Mouse (Mus musculus): ENCODE results near the gene Olfr1138. TPM values are rescaled to one million over a fixed set of nuclear protein-coding genes. Genes with fewer than 3 reads are reported as not detected.

Gene Olfr1138
- polyA plus RNA-seq (2015; fragmentation: Nextera tagmentation; extraction: Ambion mirVana) = not detected in 2 replicates

GRCm38 (mm10) chr2:87739878-87740277, at the start of gene Olfr1138:
Gene Olfr1138, minus strand, starts transcription at chr2:87739978.
- Histone ChIP-seq H3K27me3 (replicated peaks; ENCODE audit: control insufficient read depth, insufficient read depth, low read length) (no peaks in the 10 kb centered on the region), H3K4me3 (ENCODE audit: low read depth, low read length) (no peak within 1 kb of the TSS), H3K27ac (ENCODE audit: low read depth, low read length) (no peak within 1 kb of the TSS), H3K4me1 (replicated peaks; ENCODE audit: control insufficient read depth, insufficient read depth, low read length) (no peaks in the 10 kb centered on the region), H3K9me3 (ENCODE audit: control insufficient read depth) (no peaks in the 10 kb centered on the region), H3K9ac (ENCODE audit: low read depth, low read length) (no peak within 1 kb of the TSS), H3K4me2 (replicated peaks; ENCODE audit: low read depth) (no peak within 1 kb of the TSS), H3K36me3 (ENCODE audit: control insufficient read depth, insufficient read depth) (no peaks in the 10 kb centered on the region)
- WGBS = 80% methylated on average over 1 of the region's 1 CpGs
- no peak for TF ChIP-seq CTCF (IDR thresholded peaks at IDR 0.05; ENCODE audit: low read depth)
- ATAC-seq = no peak

- Histone ChIP-seq H3K4me1 (replicated peaks; ENCODE audit: control insufficient read depth, insufficient read depth, low read length) (no peaks in the 10 kb centered on the region), H3K36me3 (ENCODE audit: control insufficient read depth, insufficient read depth) (no peaks in the 10 kb centered on the region), H3K9ac (ENCODE audit: low read depth, low read length) (no peak within 1 kb of the TSS), H3K27ac (ENCODE audit: low read depth, low read length) (no peak within 1 kb of the TSS), H3K9me3 (ENCODE audit: control insufficient read depth) (no peaks in the 10 kb centered on the region), H3K27me3 (replicated peaks; ENCODE audit: control insufficient read depth, insufficient read depth, low read length) (no peaks in the 10 kb centered on the region), H3K4me3 (ENCODE audit: low read depth, low read length) (no peak within 1 kb of the TSS), H3K4me2 (replicated peaks; ENCODE audit: low read depth) (no peak within 1 kb of the TSS)
- no peak for ATAC-seq
- TF ChIP-seq CTCF (IDR thresholded peaks at IDR 0.05; ENCODE audit: low read depth) = no peak
- WGBS = 72% methylated on average over 4 of the region's 4 CpGs
Measured at GRCm38 (mm10) chr2:87779183-87779582, 39.4 kb upstream of the Olfr1138 start, which contains the start of gene Olfr152. Gene Olfr152, plus strand, starts transcription at chr2:87779483.

DNA sequence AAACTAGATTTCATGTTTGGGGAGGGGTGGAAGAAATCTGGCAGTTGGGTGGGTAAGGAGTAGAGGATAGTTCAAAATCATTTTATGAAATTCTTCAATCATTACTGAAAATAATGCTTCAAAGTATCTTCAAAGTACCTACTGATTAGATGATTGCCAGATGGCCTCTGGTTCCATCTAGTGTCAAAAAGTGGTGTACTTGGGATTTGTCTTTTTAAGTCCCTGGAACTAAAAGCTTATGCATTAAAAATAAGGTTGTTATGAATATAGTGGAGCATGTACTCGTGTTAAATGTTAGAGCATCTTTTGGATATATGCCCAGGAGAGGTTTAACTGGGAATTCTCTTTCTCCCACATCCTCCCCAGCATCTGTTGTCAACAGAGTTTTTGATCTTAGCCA, 36.4 kb upstream of the Olfr1138 start:
- H3K36me3 ChIP-seq (ENCODE audit: control insufficient read depth, insufficient read depth) = no peaks in the 10 kb centered on the region
- no peak for ATAC-seq
- H3K27me3 ChIP-seq (replicated peaks; ENCODE audit: control insufficient read depth, insufficient read depth, low read length) = no peaks in the 10 kb centered on the region
- no peak overlapping the region for H3K9ac ChIP-seq (ENCODE audit: low read depth, low read length)
- H3K4me1 ChIP-seq (replicated peaks; ENCODE audit: control insufficient read depth, insufficient read depth, low read length) = no peaks in the 10 kb centered on the region
- no peak overlapping the region for H3K27ac ChIP-seq (ENCODE audit: low read depth, low read length)
- WGBS = 33% methylated on average over 1 of the region's 1 CpGs
- TF ChIP-seq CTCF (IDR thresholded peaks at IDR 0.05; ENCODE audit: low read depth) = no peak
- H3K4me2 ChIP-seq (replicated peaks; ENCODE audit: low read depth) = no peak overlapping the region
- no peaks in the 10 kb centered on the region for H3K9me3 ChIP-seq (ENCODE audit: control insufficient read depth)
- no peak overlapping the region for H3K4me3 ChIP-seq (ENCODE audit: low read depth, low read length)

DNA sequence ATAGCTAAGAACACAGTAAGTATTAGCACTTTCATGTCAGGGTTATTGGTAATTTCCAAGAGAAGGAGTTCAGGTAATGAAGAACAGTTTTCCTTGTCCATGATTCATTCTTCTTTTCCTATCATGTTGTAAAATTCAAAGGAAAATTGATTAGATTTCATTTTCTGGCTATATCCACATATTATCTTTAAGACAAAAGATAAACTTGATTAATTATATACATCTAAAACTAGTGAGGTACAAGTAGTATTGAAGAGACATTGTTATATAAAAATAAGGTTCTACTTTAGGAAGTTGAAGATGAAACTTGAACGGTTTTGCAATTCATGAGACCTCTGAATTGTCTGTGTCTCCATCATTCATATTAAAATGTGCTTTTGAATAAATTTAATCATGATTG, 14.1 kb upstream of the Olfr1138 start, which contains the start of gene Olfr1141:
Gene Olfr1141, minus strand, starts transcription at position 101 of the 400 bp plus-strand sequence.
- Histone ChIP-seq H3K27me3 (replicated peaks; ENCODE audit: control insufficient read depth, insufficient read depth, low read length) (no peaks in the 10 kb centered on the region), H3K27ac (ENCODE audit: low read depth, low read length) (no peak within 1 kb of the TSS), H3K9ac (ENCODE audit: low read depth, low read length) (no peak within 1 kb of the TSS), H3K36me3 (ENCODE audit: control insufficient read depth, insufficient read depth) (no peaks in the 10 kb centered on the region), H3K4me1 (replicated peaks; ENCODE audit: control insufficient read depth, insufficient read depth, low read length) (no peaks in the 10 kb centered on the region), H3K4me3 (ENCODE audit: low read depth, low read length) (no peak within 1 kb of the TSS), H3K9me3 (ENCODE audit: control insufficient read depth) (no peaks in the 10 kb centered on the region), H3K4me2 (replicated peaks; ENCODE audit: low read depth) (no peak within 1 kb of the TSS)
- no peak for TF ChIP-seq CTCF (IDR thresholded peaks at IDR 0.05; ENCODE audit: low read depth)
- ATAC-seq = no peak
- 94% methylated on average over 1 of the region's 1 CpGs for WGBS

- Histone ChIP-seq H3K4me2 (replicated peaks; ENCODE audit: low read depth) (no peak within 1 kb of the TSS), H3K9me3 (ENCODE audit: control insufficient read depth) (no peaks in the 10 kb centered on the region), H3K4me3 (ENCODE audit: low read depth, low read length) (no peak within 1 kb of the TSS), H3K9ac (ENCODE audit: low read depth, low read length) (no peak within 1 kb of the TSS), H3K36me3 (ENCODE audit: control insufficient read depth, insufficient read depth) (no peaks in the 10 kb centered on the region), H3K4me1 (replicated peaks; ENCODE audit: control insufficient read depth, insufficient read depth, low read length) (no peaks in the 10 kb centered on the region), H3K27ac (ENCODE audit: low read depth, low read length) (no peak within 1 kb of the TSS), H3K27me3 (replicated peaks; ENCODE audit: control insufficient read depth, insufficient read depth, low read length) (no peaks in the 10 kb centered on the region)
- TF ChIP-seq CTCF (IDR thresholded peaks at IDR 0.05; ENCODE audit: low read depth) = no peak
- WGBS = 75% methylated on average over 3 of the region's 3 CpGs
- ATAC-seq = no peak
Measured at GRCm38 (mm10) chr2:87743452-87743851, 3.7 kb upstream of the Olfr1138 start, which contains the start of gene Olfr1140. Gene Olfr1140, plus strand, starts transcription at chr2:87743752.

GRCm38 (mm10) chr2:87713079-87713478, 26.7 kb downstream of the Olfr1138 start, which contains the start of gene Olfr1137:
Gene Olfr1137, minus strand, starts transcription at chr2:87713179.
- no peaks in the 10 kb centered on the region for H3K27me3 ChIP-seq (replicated peaks; ENCODE audit: control insufficient read depth, insufficient read depth, low read length)
- no peak for ATAC-seq
- no peak for TF ChIP-seq CTCF (IDR thresholded peaks at IDR 0.05; ENCODE audit: low read depth)
- H3K4me2 ChIP-seq (replicated peaks; ENCODE audit: low read depth) = no peak within 1 kb of the TSS
- H3K9ac ChIP-seq (ENCODE audit: low read depth, low read length) = no peak within 1 kb of the TSS
- H3K36me3 ChIP-seq (ENCODE audit: control insufficient read depth, insufficient read depth) = no peaks in the 10 kb centered on the region
- H3K4me3 ChIP-seq (ENCODE audit: low read depth, low read length) = no peak within 1 kb of the TSS
- H3K4me1 ChIP-seq (replicated peaks; ENCODE audit: control insufficient read depth, insufficient read depth, low read length) = no peaks in the 10 kb centered on the region
- no peak within 1 kb of the TSS for H3K27ac ChIP-seq (ENCODE audit: low read depth, low read length)
- H3K9me3 ChIP-seq (ENCODE audit: control insufficient read depth) = no peaks in the 10 kb centered on the region

DNA sequence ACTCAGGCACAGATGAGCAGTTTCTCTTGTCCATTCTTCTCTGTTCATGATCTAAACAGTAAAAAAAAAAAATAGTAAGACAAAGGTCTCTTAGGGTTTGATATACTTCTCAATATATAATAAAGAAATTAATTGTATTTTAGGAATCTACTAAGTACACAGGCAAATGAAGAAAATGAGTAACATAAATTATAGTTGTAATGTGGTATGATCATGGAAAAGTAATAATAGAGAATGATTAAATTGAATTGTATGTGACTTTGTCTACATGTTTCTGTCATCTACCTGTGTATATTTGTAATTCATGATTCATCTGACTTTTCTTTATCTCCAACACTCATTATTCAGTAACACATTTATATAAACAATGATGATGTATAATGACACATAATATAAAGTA, 45.9 kb downstream of the Olfr1138 start, which contains the start of gene Olfr1136:
Gene Olfr1136, minus strand, starts transcription at position 101 of the 400 bp plus-strand sequence.
- no peak for TF ChIP-seq CTCF (IDR thresholded peaks at IDR 0.05; ENCODE audit: low read depth)
- Histone ChIP-seq H3K27ac (ENCODE audit: low read depth, low read length) (no peak within 1 kb of the TSS), H3K4me3 (ENCODE audit: low read depth, low read length) (no peak within 1 kb of the TSS), H3K36me3 (ENCODE audit: control insufficient read depth, insufficient read depth) (no peaks in the 10 kb centered on the region), H3K4me2 (replicated peaks; ENCODE audit: low read depth) (no peak within 1 kb of the TSS), H3K9me3 (ENCODE audit: control insufficient read depth) (no peaks in the 10 kb centered on the region), H3K4me1 (replicated peaks; ENCODE audit: control insufficient read depth, insufficient read depth, low read length) (no peaks in the 10 kb centered on the region), H3K9ac (ENCODE audit: low read depth, low read length) (no peak within 1 kb of the TSS), H3K27me3 (replicated peaks; ENCODE audit: control insufficient read depth, insufficient read depth, low read length) (no peaks in the 10 kb centered on the region)
- no peak for ATAC-seq

Other genes starting within 250 kb of the Olfr1138 start
- not detected in 2 replicates for gene Pramel7, start 242.9 kb downstream of the Olfr1138 start, polyA plus RNA-seq (2015; fragmentation: Nextera tagmentation; extraction: Ambion mirVana)
- not detected in 2 replicates for gene Pramel6, start 233.4 kb downstream of the Olfr1138 start, polyA plus RNA-seq (2015; fragmentation: Nextera tagmentation; extraction: Ambion mirVana)
- gene Olfr153, start 208.2 kb downstream of the Olfr1138 start, polyA plus RNA-seq (2015; fragmentation: Nextera tagmentation; extraction: Ambion mirVana) = not detected in 2 replicates
- not detected in 2 replicates for gene Olfr1128, start 194.4 kb downstream of the Olfr1138 start, polyA plus RNA-seq (2015; fragmentation: Nextera tagmentation; extraction: Ambion mirVana)
- gene Olfr1129, start 166.1 kb downstream of the Olfr1138 start, polyA plus RNA-seq (2015; fragmentation: Nextera tagmentation; extraction: Ambion mirVana) = not detected in 2 replicates
- gene Olfr1130, start 133.8 kb downstream of the Olfr1138 start, polyA plus RNA-seq (2015; fragmentation: Nextera tagmentation; extraction: Ambion mirVana) = not detected in 2 replicates
- not detected in 2 replicates for gene Olfr1131, start 112.9 kb downstream of the Olfr1138 start, polyA plus RNA-seq (2015; fragmentation: Nextera tagmentation; extraction: Ambion mirVana)
- gene Olfr1132, start 102.4 kb downstream of the Olfr1138 start, polyA plus RNA-seq (2015; fragmentation: Nextera tagmentation; extraction: Ambion mirVana) = not detected in 2 replicates
- not detected in 2 replicates for gene Olfr1133, start 92.6 kb downstream of the Olfr1138 start, polyA plus RNA-seq (2015; fragmentation: Nextera tagmentation; extraction: Ambion mirVana)
- gene Olfr1134, start 81.5 kb downstream of the Olfr1138 start, polyA plus RNA-seq (2015; fragmentation: Nextera tagmentation; extraction: Ambion mirVana) = not detected in 2 replicates
- gene Olfr1135, start 66.3 kb downstream of the Olfr1138 start, polyA plus RNA-seq (2015; fragmentation: Nextera tagmentation; extraction: Ambion mirVana) = not detected in 2 replicates
- gene Olfr1136, start 46.0 kb downstream of the Olfr1138 start, polyA plus RNA-seq (2015; fragmentation: Nextera tagmentation; extraction: Ambion mirVana) = not detected in 2 replicates
- gene Olfr1137, start 26.8 kb downstream of the Olfr1138 start, polyA plus RNA-seq (2015; fragmentation: Nextera tagmentation; extraction: Ambion mirVana) = not detected in 2 replicates
- gene Olfr1140, start 3.8 kb upstream of the Olfr1138 start, polyA plus RNA-seq (2015; fragmentation: Nextera tagmentation; extraction: Ambion mirVana) = not detected in 2 replicates
- gene Olfr1141, start 14.0 kb upstream of the Olfr1138 start, polyA plus RNA-seq (2015; fragmentation: Nextera tagmentation; extraction: Ambion mirVana) = not detected in 2 replicates
- not detected in 2 replicates for gene Olfr152, start 39.5 kb upstream of the Olfr1138 start, polyA plus RNA-seq (2015; fragmentation: Nextera tagmentation; extraction: Ambion mirVana)
- gene Olfr1143, start 60.6 kb upstream of the Olfr1138 start, polyA plus RNA-seq (2015; fragmentation: Nextera tagmentation; extraction: Ambion mirVana) = not detected in 2 replicates
- gene Olfr1145, start 69.8 kb upstream of the Olfr1138 start, polyA plus RNA-seq (2015; fragmentation: Nextera tagmentation; extraction: Ambion mirVana) = not detected in 2 replicates
- gene Olfr1148, start 90.6 kb upstream of the Olfr1138 start, polyA plus RNA-seq (2015; fragmentation: Nextera tagmentation; extraction: Ambion mirVana) = not detected in 2 replicates
- not detected in 2 replicates for gene Olfr1150-ps1, start 104.0 kb upstream of the Olfr1138 start, polyA plus RNA-seq (2015; fragmentation: Nextera tagmentation; extraction: Ambion mirVana)
- not detected in 2 replicates for gene Olfr1151, start 115.9 kb upstream of the Olfr1138 start, polyA plus RNA-seq (2015; fragmentation: Nextera tagmentation; extraction: Ambion mirVana)
- gene Olfr1152, start 126.5 kb upstream of the Olfr1138 start, polyA plus RNA-seq (2015; fragmentation: Nextera tagmentation; extraction: Ambion mirVana) = not detected in 2 replicates
- not detected in 2 replicates for gene Olfr1153, start 155.0 kb upstream of the Olfr1138 start, polyA plus RNA-seq (2015; fragmentation: Nextera tagmentation; extraction: Ambion mirVana)
- not detected in 2 replicates for gene Olfr1154, start 165.2 kb upstream of the Olfr1138 start, polyA plus RNA-seq (2015; fragmentation: Nextera tagmentation; extraction: Ambion mirVana)
- gene Olfr1155, start 205.2 kb upstream of the Olfr1138 start, polyA plus RNA-seq (2015; fragmentation: Nextera tagmentation; extraction: Ambion mirVana) = not detected in 2 replicates
- gene Olfr1156, start 213.1 kb upstream of the Olfr1138 start, polyA plus RNA-seq (2015; fragmentation: Nextera tagmentation; extraction: Ambion mirVana) = not detected in 2 replicates
- gene Olfr1157, start 228.3 kb upstream of the Olfr1138 start, polyA plus RNA-seq (2015; fragmentation: Nextera tagmentation; extraction: Ambion mirVana) = not detected in 2 replicates
- gene Olfr74, start 234.7 kb upstream of the Olfr1138 start, polyA plus RNA-seq (2015; fragmentation: Nextera tagmentation; extraction: Ambion mirVana) = not detected in 2 replicates

Measured in intestine, postnatal 0 days (tissue).